Mouse (Mus musculus): ENCODE measurements at regions not wholly inside any gene's neighbourhood (a gene's known extent, or its start where the extent isn't known, plus 50 kb on each side); places are given as distances from the start of the nearest gene placed in this dataset.

- TF ChIP-seq CTCF (IDR thresholded peaks at IDR 0.05; ENCODE audit: control insufficient read depth, insufficient read depth, insufficient replicate concordance, low read depth, low read length) (no peak), POLR2A (IDR thresholded peaks at IDR 0.05; ENCODE audit: control insufficient read depth, low read depth, low read length) (no peak)
Measured at GRCm38 (mm10) chr4:54469176-54469575, 475.7 kb upstream of the Zfp462 start.
